Mouse (Mus musculus) embryo, embryonic 9.5 days (tissue): ENCODE measurements around the gene Tekt3.

Experiments
- DNase-seq: peaks from one replicate; pipeline ENCODE4 v3.0.0-alpha.2; 2017; ENCODE audit errors: extremely low spot score

Tekt3 gene

DNA sequence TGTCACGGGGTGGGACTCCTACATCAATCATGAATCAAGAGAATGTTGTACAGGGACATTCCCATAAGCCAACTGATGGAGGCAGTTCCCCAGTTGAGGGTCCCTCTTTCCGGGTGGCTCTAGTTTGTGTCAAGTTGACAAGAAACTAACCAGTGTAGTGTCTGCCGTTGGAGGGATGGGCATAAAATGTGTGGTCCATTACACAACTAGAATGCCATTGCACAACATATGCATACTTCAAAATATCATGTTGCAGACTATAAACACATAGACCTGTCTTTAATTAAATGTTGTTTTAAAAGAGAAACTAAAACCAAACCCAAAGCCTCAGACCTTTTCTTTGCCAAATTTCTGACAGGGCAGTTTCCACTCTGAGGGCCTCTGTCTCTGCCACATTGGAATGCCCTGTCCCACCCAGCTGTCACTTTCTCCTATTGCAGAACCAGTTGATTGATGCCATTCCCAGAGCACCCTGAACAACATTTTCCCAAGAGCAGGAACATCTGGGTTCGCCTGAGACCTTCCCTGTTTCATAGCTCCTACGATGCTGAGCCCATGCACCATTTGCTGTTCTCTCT is 3.0 kb upstream of the Tekt3 start:
- no peak for DNase-seq

- DNase-seq = no peak
These were observed 1.5 kb upstream of the Tekt3 start for GRCm38 (mm10) chr11:63059911-63060310.

GRCm38 (mm10) chr11:63066526-63066925 is 5.1 kb downstream of the Tekt3 start:
- no peak for DNase-seq

DNA sequence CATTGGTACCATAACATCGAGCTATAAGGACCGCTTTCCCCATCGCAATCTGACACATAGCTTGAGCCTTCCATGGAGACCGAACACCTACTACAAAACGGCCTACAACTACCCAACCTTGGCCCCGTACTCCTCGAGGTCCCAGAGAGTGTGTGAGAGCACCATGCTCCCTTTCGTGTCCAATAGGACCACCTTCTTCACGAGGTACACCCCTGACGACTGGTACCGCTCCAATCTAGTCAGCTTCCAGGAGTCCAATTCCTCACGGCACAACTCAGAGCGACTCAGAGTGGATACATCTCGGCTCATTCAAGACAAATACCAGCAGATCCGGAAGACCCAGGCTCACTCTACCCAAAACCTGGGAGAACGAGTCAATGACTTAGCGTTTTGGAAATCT is 8.6 kb downstream of the Tekt3 start:
- DNase-seq = no peak

GRCm38 (mm10) chr11:63084536-63084935 is 23.1 kb downstream of the Tekt3 start:
- no peak for DNase-seq

DNA sequence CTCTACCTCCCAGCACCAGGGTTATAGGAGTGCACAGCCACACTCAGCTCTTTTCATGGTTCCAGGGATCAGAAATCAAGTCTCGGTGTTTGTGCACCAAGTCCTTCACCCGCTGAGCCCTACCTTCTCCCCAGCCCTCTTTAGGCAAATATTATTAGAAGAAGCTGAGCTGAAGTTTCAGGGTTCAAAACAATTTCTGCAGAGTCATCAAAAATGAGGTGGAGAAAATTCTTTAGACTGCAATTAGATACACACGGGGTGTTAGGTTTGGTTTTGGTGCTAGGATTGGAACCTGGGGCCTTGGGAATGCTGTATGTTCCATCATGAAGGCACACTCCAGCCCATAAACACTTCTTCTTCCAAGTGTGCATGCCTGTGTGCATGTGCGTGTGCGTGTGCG is 27.2 kb downstream of the Tekt3 start:
- no peak for DNase-seq

DNA sequence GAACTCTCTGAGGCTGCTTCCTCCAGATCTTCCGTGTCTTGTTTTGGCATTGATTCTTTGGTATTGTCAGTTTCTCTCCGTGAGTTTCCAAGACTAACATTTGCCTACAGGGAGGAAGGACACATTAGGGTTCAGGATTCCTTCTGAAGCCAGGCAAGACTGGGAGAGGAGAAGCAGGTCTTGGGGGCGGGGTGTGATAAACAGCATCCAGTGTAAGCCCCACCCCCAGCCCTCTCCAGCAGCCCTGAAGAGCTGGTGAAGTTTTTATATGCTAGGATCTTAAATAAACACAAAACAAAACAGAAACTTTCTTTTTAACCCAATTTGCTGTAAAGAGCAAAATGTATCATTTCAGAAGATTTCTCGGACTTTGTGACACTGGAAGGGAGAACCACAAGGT is 28.8 kb downstream of the Tekt3 start:
- no peak for DNase-seq

GRCm38 (mm10) chr11:63090986-63091385 is 29.5 kb downstream of the Tekt3 start:
- no peak for DNase-seq

- no peak for DNase-seq
These were observed 30.8 kb downstream of the Tekt3 start for GRCm38 (mm10) chr11:63092271-63092670.

- no peak for DNase-seq
These were observed 32.1 kb downstream of the Tekt3 start for GRCm38 (mm10) chr11:63093601-63094000.

DNA sequence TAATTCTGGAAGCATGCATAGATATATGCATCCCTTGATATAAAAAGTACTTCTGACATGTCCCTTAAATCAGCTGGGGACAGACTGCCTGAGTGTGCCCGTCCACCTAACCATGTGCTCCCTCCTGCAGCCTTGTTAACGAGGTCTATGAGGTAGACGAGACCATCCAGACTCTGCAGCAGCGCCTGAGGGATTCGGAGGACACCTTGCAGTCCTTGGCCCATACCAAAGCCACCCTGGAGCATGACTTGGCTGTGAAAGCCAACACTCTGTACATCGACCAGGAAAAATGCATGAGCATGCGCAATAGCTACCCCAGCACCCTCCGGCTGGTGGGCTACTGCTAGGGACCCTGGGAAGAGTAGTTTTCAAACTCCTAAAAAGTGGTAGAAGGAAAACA is 33.0 kb downstream of the Tekt3 start:
- DNase-seq = no peak

DNA sequence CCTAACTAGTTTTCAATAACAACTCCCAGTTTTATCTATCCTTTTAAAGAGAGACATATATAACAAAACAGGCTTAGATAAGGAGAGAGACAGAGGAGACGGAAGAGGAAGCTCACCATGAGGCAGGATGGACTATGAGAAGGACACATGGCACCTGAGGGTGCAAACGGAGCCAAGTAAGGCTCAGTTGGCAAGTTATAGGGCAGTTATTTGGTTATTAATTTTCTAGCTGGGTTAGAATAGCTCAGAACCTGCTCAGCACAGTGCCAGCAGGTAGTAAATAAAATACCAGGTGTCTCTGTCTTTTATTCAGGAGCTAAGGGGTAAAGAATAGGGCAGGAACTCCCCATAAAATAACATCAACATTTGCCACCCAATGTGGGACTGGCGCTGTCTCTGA is 36.6 kb downstream of the Tekt3 start:
- no peak for DNase-seq

GRCm38 (mm10) chr11:63099390-63099789 is 37.9 kb downstream of the Tekt3 start:
- DNase-seq = no peak

GRCm38 (mm10) chr11:63103256-63103655 is 41.8 kb downstream of the Tekt3 start:
- no peak for DNase-seq

- no peak for DNase-seq
These were observed 42.6 kb downstream of the Tekt3 start for GRCm38 (mm10) chr11:63104026-63104425.

GRCm38 (mm10) chr11:63109230-63109775 is 47.8 kb downstream of the Tekt3 start:
- no peak for DNase-seq

- no peak for DNase-seq
These were observed 48.9 kb downstream of the Tekt3 start for GRCm38 (mm10) chr11:63110329-63110728.

DNA sequence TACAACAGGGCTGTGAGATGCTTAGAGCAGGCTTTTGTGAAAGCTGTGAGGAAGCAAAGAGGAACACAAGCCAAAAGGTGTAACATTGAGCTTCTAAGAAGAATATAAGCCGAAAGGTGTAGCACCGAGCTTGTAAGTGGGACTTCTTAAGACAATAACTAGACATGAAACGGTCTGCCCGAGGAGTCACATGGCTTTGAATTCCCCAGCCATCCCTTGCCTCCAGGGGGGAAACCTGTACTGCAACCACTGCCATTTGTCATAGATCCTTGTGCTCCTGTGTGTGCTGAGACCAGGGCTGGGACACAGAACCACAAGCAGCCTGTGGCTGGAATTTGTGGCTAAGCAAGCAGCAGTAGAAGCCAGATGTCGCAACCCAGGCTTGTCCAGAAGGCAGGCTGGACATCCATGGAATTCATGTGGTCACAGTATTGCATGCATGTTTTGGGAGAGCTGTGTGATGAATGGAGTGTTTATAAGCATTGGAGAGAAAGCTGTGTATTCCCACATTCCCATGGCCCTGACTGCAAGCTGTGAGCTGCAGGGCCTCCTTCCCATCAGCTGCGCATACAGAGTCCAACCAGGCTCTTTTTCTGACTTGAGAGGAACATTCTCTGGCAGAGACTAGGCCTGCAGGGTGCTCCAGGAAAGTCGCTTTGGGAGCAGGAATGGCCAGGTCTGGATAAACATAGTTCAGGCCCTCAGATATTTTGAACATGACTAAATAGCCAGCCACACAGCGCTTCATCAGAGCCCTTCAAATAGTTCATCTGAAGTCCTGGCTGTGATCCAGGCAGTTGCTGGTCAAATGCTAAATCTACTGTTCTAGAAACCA is 53.6 kb downstream of the Tekt3 start:
- no peak for DNase-seq

GRCm38 (mm10) chr11:63116652-63117051 is 55.2 kb downstream of the Tekt3 start:
- no peak for DNase-seq

DNA sequence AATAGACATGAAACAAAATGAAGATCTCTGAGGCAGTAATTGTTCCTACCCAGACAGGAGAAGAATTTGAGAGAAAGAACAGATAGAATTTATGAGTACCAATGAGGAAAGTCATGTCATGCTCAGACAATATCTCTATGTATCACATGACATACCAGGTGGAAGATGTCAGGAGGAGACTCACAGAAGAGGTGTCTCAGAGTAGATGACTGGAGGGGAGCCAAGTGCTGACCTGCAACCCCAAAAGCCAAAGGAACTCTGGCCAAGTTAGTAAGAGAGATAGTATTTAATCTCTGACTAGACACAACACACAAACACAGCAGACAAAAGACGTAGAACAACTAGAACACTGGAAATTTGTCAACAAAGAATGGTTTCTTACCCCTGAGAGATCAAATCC is 55.8 kb downstream of the Tekt3 start:
- no peak for DNase-seq

GRCm38 (mm10) chr11:63119791-63120190 is 58.3 kb downstream of the Tekt3 start:
- DNase-seq = no peak

- no peak for DNase-seq
These were observed 60.8 kb downstream of the Tekt3 start for GRCm38 (mm10) chr11:63122249-63122648.

DNA sequence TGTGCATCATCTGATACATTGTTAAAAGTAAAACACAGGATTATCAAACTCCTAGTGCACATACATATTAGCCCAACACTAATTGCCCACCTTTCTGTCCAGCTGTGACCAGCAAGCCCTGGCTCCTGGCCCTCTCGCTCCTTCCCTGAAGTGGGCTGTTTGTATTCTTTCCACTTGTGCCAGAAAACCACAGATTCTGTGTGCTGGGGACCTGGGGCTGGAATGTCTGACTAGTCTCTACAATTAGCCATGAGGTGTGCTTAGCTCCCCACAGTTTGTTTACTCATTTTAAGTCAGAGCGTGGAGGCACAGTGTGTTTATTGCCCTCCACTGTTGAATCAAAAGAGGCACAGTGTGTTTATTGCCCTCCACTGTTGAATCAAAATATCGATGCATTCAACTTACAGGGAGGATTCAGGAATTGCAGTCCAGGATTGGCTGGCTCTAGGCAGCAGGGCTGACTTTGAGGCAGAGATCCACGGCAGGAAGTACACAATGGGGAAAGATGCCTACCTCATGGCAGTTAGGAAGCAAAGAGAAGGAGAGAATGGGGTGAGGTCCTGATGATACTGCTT is 61.4 kb downstream of the Tekt3 start:
- no peak for DNase-seq
